Mouse (Mus musculus) megakaryocyte, embryonic 14.5 days (primary cell): Measurements from ENCODE around the gene Mrps22.

ENCODE experiments used
- FLI1 ChIP-seq: IDR thresholded peaks from 2 replicates; pipeline ENCODE4 v1.6.1; 2012; ENCODE audit warnings: low read length, inconsistent platforms, mixed read lengths
- GATA1 ChIP-seq: IDR thresholded peaks from 3 replicates; pipeline ENCODE4 v1.6.1; 2012; ENCODE audit warnings: mixed read lengths, low read length, inconsistent platforms, borderline replicate concordance

- TF ChIP-seq GATA1 (no peak), FLI1 (no peak)
Observed at GRCm38 (mm10) chr9:98604896-98605295, 3.4 kb upstream of the Mrps22 start.
